Mouse (Mus musculus): Measurements from ENCODE around the gene Ablim1.
A peak's percentile ranks its signal among the peaks of the same experiment; 100 is the strongest.

Ablim1 gene

GRCm38 (mm10) chr19:57055215-57056120 is 259.3 kb downstream of the Ablim1 start:
- no peak for DNase-seq

GRCm38 (mm10) chr19:57052959-57053358 is 261.8 kb downstream of the Ablim1 start:
- DNase-seq = no peak

DNA sequence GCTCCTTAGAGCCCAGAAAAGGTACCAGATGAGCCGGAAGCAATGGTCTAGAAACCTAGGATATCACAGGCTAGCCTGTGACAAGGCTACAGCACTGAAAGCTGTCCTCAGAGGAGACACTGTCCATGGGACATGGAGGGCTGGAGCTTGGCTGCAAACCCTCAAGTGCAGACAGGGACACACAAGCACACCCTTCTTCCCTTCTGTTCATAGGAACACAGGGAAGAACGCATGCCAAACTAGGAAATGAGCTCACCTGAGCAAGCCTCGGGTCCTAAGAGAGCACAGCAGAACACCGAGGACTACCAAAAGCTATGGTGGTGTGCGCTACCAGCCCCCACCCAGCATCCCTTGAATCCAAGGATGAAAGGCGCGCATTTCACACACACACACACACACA is 262.7 kb downstream of the Ablim1 start:
- DNase-seq = no peak

- no peak for DNase-seq
Measured at GRCm38 (mm10) chr19:57049592-57050090, 265.1 kb downstream of the Ablim1 start.

- DNase-seq = no peak
Measured at GRCm38 (mm10) chr19:57047671-57048320, 266.9 kb downstream of the Ablim1 start.

- DNase-seq = peak in 1 of 2 experiments; percentile 38
Measured at GRCm38 (mm10) chr19:57039258-57039657, 275.5 kb downstream of the Ablim1 start.

DNA sequence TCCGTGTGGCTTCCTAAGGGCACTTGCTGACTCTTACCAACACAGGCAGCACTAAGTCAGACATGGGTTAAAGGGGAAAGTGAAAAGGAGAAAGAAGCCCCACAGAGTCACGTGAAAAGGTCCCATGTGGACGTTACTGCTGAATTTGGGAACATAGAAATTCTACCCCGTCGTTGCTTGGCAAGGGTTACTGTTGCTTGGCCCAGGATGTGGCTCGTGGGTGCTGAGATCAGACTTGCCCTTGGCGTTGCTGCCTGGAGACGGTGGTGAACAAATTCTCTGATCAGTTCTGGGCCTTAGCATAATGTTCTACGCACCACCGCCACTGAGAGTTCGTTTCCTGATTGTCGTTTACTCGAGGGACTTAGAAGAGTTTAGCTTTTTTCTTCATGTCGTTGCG is 277.9 kb downstream of the Ablim1 start:
- no peak for DNase-seq

GRCm38 (mm10) chr19:57031582-57031981 is 283.1 kb downstream of the Ablim1 start:
- peak; percentile 75 to 77 for DNase-seq

DNA sequence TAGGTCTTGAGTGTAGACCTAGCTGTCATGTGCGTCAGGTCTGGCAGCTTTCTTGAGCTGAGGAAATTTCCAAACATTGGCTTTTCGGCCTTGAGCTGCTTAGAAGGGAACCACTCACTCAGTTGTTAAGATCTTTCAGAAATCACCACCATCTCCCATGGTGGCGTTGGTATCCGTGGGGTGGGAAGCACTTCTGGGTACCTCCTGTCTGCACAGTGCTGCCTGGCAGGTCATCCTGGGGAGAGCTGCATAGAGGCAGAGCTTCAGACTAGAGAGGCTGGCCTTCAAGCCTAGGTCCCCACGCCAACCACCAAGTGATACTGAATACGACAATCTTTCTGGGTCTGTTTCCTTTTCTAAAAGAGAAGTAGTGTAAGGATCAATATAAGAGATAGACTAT is 285.3 kb downstream of the Ablim1 start:
- DNase-seq = no peak

DNA sequence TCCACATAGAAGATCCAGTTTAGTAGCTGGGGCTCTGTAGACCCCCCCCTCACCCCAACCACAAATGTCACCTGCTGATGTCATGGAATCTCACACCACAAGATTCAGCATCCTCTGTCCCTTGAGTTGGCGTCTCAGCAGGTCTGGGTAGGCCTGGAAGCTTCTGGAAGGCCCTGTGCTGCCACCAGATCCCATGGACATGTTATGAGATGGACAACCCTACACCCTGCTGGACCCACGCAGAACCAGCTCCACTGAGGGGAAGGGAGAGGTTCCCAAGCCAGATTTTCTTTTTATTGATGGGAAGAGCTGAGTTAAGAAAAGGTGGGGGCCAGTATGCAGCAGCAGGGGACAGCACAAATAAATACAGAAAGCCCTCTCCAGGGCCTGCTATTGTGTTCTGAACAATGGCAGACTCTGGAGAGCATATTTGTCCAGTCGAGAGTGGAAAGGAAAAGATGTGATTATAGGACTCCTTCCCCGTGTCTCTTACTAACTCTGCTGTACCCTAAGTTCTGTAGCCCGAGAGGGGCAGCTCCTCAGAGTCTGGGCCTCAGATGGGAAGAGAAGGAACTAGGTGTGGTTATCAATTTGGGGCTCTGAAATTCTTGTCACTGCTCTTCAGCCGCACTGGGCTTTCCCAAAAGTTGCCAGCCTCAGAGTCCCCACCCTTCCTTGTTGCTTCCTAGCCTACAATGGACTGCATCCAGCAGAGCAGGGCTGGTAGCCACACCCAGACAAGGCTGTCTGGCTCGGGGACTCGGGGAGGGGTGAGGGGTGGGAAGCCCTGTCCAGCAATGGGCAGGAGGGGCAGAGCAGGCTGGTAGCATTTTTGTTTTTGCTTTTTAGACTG is 286.2 kb downstream of the Ablim1 start:
- peak; percentile 56 to 71 for DNase-seq

- DNase-seq = no peak
Measured at GRCm38 (mm10) chr19:57026501-57026900, 288.2 kb downstream of the Ablim1 start.

GRCm38 (mm10) chr19:57017785-57018179 is 296.9 kb downstream of the Ablim1 start:
- no peak for DNase-seq

DNA sequence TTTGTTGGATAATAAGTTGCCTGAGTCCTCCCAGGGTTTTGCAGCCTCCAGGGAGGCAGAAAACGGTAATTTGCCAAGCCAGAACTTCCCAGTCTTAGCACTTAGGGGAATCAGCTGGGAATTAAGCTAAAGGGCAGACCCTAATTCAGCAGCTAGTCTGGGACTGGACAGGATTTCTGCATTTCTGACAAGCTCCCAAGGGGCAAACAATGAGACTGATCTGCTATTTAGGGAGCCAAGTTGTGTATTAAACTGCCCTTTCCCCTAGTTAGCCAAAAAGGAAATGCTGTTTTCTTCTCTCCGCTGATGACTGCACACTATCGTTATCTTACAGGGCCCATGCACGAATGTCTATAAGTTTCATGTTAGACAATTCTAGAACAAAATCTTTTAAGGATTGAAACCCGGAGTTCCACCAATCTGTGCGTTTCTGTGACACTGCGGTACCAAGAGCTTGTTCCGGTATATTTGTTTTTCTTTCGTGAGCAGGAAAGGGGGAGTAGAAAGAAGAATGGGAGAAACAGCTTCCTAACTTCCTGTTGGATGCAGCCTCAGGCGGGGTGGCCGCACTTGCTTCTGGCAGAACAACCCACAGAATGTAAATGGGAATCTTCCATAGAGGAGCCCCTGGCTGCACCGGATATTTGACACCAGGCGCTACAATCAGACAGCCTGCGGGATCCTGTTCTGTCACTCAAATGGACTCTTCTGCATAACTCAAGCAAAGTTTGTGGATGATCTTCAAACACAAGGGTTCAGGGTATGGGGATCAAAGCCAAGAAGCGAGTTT is 297.5 kb downstream of the Ablim1 start:
- DNase-seq = peak; percentile 44 to 73

DNA sequence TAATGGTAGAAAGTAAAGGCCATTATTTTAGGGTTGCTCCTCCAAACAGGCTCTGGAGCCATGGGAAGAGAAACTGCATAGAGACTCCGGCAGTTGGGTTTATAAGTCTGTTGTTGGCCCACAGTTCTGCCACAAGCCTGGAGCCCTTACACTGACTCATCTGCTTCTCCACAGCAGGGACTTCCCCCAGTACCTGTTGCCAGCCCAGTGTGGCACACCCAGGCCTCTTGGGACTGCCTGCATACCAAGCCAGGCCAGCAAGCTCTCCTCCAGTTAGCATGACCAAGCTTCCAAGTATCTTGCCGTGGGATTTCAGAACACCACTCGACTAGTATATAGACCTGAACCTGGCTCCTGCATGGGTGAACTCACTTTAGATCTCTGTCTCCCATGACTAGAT is 299.9 kb downstream of the Ablim1 start:
- peak in 1 of 2 experiments; percentile 46 for DNase-seq

- no peak for DNase-seq
Measured at GRCm38 (mm10) chr19:57013271-57013677, 301.4 kb downstream of the Ablim1 start.

DNA sequence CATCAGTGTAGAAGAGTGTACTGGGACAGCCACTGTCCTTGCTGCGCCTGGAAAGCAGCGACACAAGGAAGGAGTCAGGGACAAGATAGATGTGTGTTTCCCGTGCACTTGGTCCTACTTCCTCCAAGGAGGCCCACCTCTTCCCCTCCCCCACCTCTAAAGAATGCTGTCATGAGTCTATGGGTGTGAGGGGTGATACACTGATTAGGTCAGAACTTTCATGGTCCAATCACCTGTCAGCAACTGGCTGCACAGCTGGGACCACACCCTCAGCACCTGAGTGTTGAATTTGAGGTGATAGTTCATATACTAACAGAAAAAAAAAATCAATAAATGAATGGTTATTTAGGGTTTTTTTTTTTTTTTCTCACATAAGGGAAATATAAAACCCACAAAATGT is 302.7 kb downstream of the Ablim1 start:
- no peak for DNase-seq

GRCm38 (mm10) chr19:57010064-57010463 is 304.7 kb downstream of the Ablim1 start:
- no peak for DNase-seq

DNA sequence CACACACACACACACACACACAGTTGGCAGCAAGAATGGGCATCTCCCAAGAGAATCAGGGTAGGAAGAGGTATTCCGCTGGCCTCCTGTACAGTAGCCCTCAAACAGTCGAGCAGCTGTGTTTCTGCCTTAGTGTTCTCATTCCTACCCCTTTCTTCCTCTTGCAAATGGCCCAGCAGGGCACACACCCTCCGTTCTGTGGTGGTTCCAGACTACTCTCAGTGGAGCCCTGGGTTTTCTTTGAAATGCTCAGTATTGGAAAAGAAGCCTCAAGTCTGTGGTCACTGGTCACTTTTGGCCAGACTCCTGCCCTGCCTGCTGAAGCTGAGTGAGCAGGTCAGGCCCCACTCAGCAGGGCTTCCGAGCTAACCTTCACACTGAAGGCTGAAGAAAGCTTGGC is 305.1 kb downstream of the Ablim1 start:
- DNase-seq = no peak

- peak; percentile 75 to 78 for DNase-seq
Measured at GRCm38 (mm10) chr19:57007781-57008710, 306.7 kb downstream of the Ablim1 start, which contains the start of gene Afap1l2. Afap1l2 (minus strand) TSS chr19:57008228.

GRCm38 (mm10) chr19:57007291-57007690 is 307.4 kb downstream of the Ablim1 start:
- peak; percentile 51 to 71 for DNase-seq

DNA sequence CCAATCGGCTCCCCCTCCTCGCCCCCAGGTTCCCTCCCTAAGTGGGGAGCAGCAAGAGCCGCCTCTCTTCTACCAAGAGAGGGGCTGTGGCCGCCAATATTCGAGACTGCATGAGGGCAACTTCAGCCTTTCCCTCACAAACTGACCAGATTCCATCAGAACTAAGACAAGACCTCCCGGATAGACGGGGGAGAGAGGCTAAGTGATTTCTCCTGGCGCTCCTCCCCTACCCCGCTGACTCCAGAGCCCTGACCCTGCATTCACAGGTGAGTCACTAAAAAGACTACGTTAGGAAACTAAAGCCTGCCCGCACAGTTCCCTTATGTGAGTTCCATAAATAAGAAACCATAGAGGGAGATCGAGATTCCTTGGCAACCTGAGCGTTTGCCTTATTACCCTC is 307.9 kb downstream of the Ablim1 start:
- no peak for DNase-seq

Data from lung, postnatal 4 days (tissue).